Mouse (Mus musculus) cortical plate, adult 2 months (tissue): ENCODE results near the gene Ptprd.

ENCODE experiments used
- CTCF ChIP-seq: fragments of 200-500 bp; IDR thresholded peaks from 2 replicates; pipeline ENCODE4 v1.5.1; 2011; ENCODE audit warnings: mild to moderate bottlenecking, control low read depth, low read length; ENCODE audit not compliant: insufficient read depth; ENCODE audit errors: extremely low read depth
- POLR2A ChIP-seq: fragments of 200-500 bp; IDR thresholded peaks from 2 replicates; pipeline ENCODE4 v1.6.1; 2011; ENCODE audit warnings: mild to moderate bottlenecking, low read length, control low read depth; ENCODE audit not compliant: insufficient read depth; ENCODE audit errors: extremely low read depth

DNA sequence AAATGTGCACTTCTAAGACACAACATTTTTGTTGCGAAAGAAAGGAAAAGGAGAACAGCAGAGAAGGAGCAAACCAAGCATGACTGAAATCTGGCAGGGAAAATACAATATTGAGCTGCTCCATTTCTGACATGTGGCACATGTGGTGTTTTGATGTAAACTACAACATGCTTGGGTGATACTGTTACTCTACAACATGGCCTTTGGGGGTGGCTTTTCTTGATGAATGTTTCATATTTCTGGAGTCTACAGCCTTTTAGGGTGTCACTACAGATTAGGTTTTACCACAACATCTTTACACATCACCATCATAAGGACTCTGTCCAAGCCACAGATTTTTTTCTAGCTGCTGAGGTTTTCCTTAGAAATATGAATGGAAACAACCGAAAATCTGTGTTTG lies 501.5 kb downstream of the Ptprd start:
- no peak for TF ChIP-seq CTCF
- no peak for TF ChIP-seq POLR2A
